Mouse (Mus musculus) spleen, embryonic (tissue): ENCODE data around the gene Ndufaf5.
"Not testable (repeated sequence)": the region's sequence is repeated elsewhere in the genome, so short reads cannot be mapped to it uniquely, and the experiment has no call there.

Experiments used
- CTCF ChIA-PET: fragments of 350-600 bp; sonication (Branson Sonifier 250); formaldehyde crosslinking; loops from one replicate; lab custom pipeline; 2022; lab: Charles Lee

The Ndufaf5 gene

GRCm38 (mm10) chr2:140170127-140170802 lies at the start of gene Ndufaf5, which contains the start of gene Esf1:
Ndufaf5 (plus strand) TSS chr2:140170649.
Esf1 (minus strand) TSS chr2:140170564.
- CTCF ChIA-PET, result no interaction called here

GRCm38 (mm10) chr2:140125516-140125915 lies 44.9 kb upstream of the Ndufaf5 start:
- CTCF ChIA-PET, result no interaction called here

GRCm38 (mm10) chr2:140151743-140152142 lies 18.7 kb upstream of the Ndufaf5 start, which contains the start of gene Gm17374:
Gm17374 (plus strand) TSS chr2:140152043.
- CTCF ChIA-PET, result not testable (repeated sequence)

GRCm38 (mm10) chr2:140159186-140159730 lies 11.2 kb upstream of the Ndufaf5 start:
- CTCF ChIA-PET, result no interaction called here

GRCm38 (mm10) chr2:140163351-140163854 lies 7.0 kb upstream of the Ndufaf5 start:
- CTCF ChIA-PET, result no interaction called here

- CTCF ChIA-PET, result interaction anchor here (0.6 kb wide), 1 partner anchor 278 kb away, joined by 3 read pairs; no protein-coding TSS in a partner anchor
These were observed 1.4 kb upstream of the Ndufaf5 start for GRCm38 (mm10) chr2:140169057-140169456.

- CTCF ChIA-PET, result no interaction called here
These were observed 529 bp downstream of the Ndufaf5 start for GRCm38 (mm10) chr2:140170803-140171553.

GRCm38 (mm10) chr2:140185685-140186210 lies 15.3 kb downstream of the Ndufaf5 start:
- CTCF ChIA-PET, result not testable (repeated sequence)

- CTCF ChIA-PET, result no interaction called here
These were observed 30.3 kb downstream of the Ndufaf5 start for GRCm38 (mm10) chr2:140200713-140201112.

- CTCF ChIA-PET, result no interaction called here
These were observed 32.1 kb downstream of the Ndufaf5 start for GRCm38 (mm10) chr2:140202573-140202972.

- CTCF ChIA-PET, result no interaction called here
These were observed 33.3 kb downstream of the Ndufaf5 start for GRCm38 (mm10) chr2:140203756-140204155.

GRCm38 (mm10) chr2:140214519-140215027 lies 44.1 kb downstream of the Ndufaf5 start:
- CTCF ChIA-PET, result no interaction called here

GRCm38 (mm10) chr2:140215415-140215814 lies 45.0 kb downstream of the Ndufaf5 start:
- CTCF ChIA-PET, result no interaction called here

GRCm38 (mm10) chr2:140215965-140216364 lies 45.5 kb downstream of the Ndufaf5 start:
- CTCF ChIA-PET, result no interaction called here

- CTCF ChIA-PET, result no interaction called here
These were observed 49.9 kb downstream of the Ndufaf5 start for GRCm38 (mm10) chr2:140220325-140220724.

- CTCF ChIA-PET, result no interaction called here
These were observed 59.8 kb downstream of the Ndufaf5 start for GRCm38 (mm10) chr2:140230295-140230694.

- CTCF ChIA-PET, result no interaction called here
These were observed 66.8 kb downstream of the Ndufaf5 start for GRCm38 (mm10) chr2:140237245-140237644.

- CTCF ChIA-PET, result no interaction called here
These were observed 71.9 kb downstream of the Ndufaf5 start for GRCm38 (mm10) chr2:140242398-140242797.

- CTCF ChIA-PET, result no interaction called here
These were observed 72.7 kb downstream of the Ndufaf5 start for GRCm38 (mm10) chr2:140243105-140243504.
